ENCODE assay signal across 9 mouse cellular contexts in the genomic region with DNA sequence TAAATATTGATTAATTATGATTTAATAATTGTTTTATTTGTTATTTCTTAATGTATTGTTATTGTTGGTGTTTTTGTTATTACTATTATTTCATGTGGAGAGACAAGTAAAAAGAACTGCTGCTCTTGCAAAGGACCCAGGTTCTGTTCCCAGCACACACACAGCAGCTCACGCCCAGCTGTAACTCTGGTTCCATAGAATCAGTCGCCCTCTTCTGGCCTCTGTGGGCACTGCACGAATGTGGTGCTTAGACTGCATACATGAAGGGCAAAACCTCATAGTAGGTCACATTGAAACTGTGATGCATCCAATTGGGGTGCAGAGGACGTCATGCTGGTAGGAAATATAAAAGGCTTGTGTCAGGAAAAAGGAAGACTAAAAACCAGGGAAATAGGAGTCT. TPM values are rescaled to one million over a fixed set of nuclear protein-coding genes. Genes with fewer than 3 reads are reported as not detected.
DNase-seq lines count a peak whose midpoint lies in the region; ATAC-seq and TF ChIP-seq lines count a peak whose summit lies in the region.
"Had no signal": no experiment of that assay in that cellular context is flagged by ENCODE, and none has a peak within 500 bp of the region (broad histone marks: within the 10 kb centered on the region; RNA-seq: fewer than 3 reads in every experiment).

No protein-coding gene starts in this region.

- no peak for TF ChIP-seq POLR2A in ES-Bruce4 (IDR thresholded peaks at IDR 0.05; ENCODE audit: insufficient read depth, low read length)

- H3K4me1 ChIP-seq in kidney, postnatal 0 days (replicated peaks; ENCODE audit: insufficient read depth, low read length), result no peaks in the 10 kb centered on the region
- no peaks in the 10 kb centered on the region for H3K4me1 ChIP-seq in ES-Bruce4 (ENCODE audit: control insufficient read depth, insufficient read depth, low read length)
- no peaks in the 10 kb centered on the region for H3K4me1 ChIP-seq in heart, embryonic 11.5 days (ENCODE audit: control insufficient read depth, insufficient read depth, low read length)
- H3K4me1 ChIP-seq: liver, embryonic 15.5 days had no signal

- TF ChIP-seq EP300 in ES-Bruce4 (IDR thresholded peaks at IDR 0.05; ENCODE audit: insufficient read depth, low read depth, low read length), result no peak

- no peak overlapping the region for H3K27ac ChIP-seq in kidney, postnatal 0 days
- no peak overlapping the region for H3K27ac ChIP-seq in ES-Bruce4 (ENCODE audit: insufficient read depth, low read length)
- no peak overlapping the region for H3K27ac ChIP-seq in heart, embryonic 11.5 days (ENCODE audit: low read depth, low read length)
- H3K27ac ChIP-seq: liver, embryonic 15.5 days had no signal

- no peak overlapping the region for H3K9ac ChIP-seq in kidney, postnatal 0 days (ENCODE audit: low read depth, low read length)
- no peak overlapping the region for H3K9ac ChIP-seq in ES-Bruce4 (ENCODE audit: low read depth, poor library complexity, severe bottlenecking)
- no peak overlapping the region for H3K9ac ChIP-seq in heart, embryonic 11.5 days (ENCODE audit: low read depth, low read length)
- H3K9ac ChIP-seq: liver, embryonic 15.5 days had no signal

- H3K4me3 ChIP-seq in kidney, postnatal 0 days (replicated peaks; ENCODE audit: low read depth, low read length), result no peak overlapping the region
- no peak overlapping the region for H3K4me3 ChIP-seq in ES-Bruce4 (ENCODE audit: low read depth, low read length)
- H3K4me3 ChIP-seq in heart, embryonic 11.5 days (ENCODE audit: low read depth, low read length), result no peak overlapping the region
- H3K4me3 ChIP-seq: erythroblast, embryonic 14.5 days; liver, embryonic 15.5 days had no signal

- WGBS in kidney, postnatal 0 days, result 66% methylated on average over 4 of the region's 4 CpGs
- WGBS in heart, embryonic 11.5 days (ENCODE audit: insufficient replicate concordance), result 52% methylated on average over 4 of the region's 4 CpGs

- TF ChIP-seq CTCF in kidney, postnatal 0 days (IDR thresholded peaks at IDR 0.05; ENCODE audit: low read depth), result peak; percentile 47
- peak; percentile 72 for TF ChIP-seq CTCF in ES-Bruce4 (IDR thresholded peaks at IDR 0.05; ENCODE audit: low read depth, low read length)

- H3K27me3 ChIP-seq in kidney, postnatal 0 days (ENCODE audit: insufficient read depth, low read length), result no peaks in the 10 kb centered on the region
- H3K27me3 ChIP-seq in ES-Bruce4 (ENCODE audit: control insufficient read depth, insufficient read depth, low read length, poor library complexity, severe bottlenecking), result no peaks in the 10 kb centered on the region
- no peaks in the 10 kb centered on the region for H3K27me3 ChIP-seq in heart, embryonic 11.5 days (ENCODE audit: control insufficient read depth, insufficient read depth, low read length)
- H3K27me3 ChIP-seq: liver, embryonic 15.5 days had no signal

- no peak for ATAC-seq in kidney, postnatal 0 days (replicated peaks; ENCODE audit: low FRiP score, low read depth)
- no peak for ATAC-seq in heart, embryonic 11.5 days (replicated peaks; ENCODE audit: insufficient number of reproducible peaks, low FRiP score, low TSS enrichment)

- intact Hi-C loops in gastrocnemius, postnatal 36 days (cut with DNase I), result no loop called here

- DNase-seq in kidney, postnatal 0 days (ENCODE audit: low spot score), result no peak
- DNase-seq in kidney, postnatal 14 days, result no peak
- peak; percentile 36 for DNase-seq in adipocyte (ENCODE audit: low spot score)
- peak; percentile 37 for DNase-seq in lung, postnatal 10 days
- DNase-seq in gastrocnemius, postnatal 36 days, result no peak

- no peak overlapping the region for H3K4me2 ChIP-seq in kidney, postnatal 0 days (ENCODE audit: low read length)
- H3K4me2 ChIP-seq in heart, embryonic 11.5 days, result no peak overlapping the region
- H3K4me2 ChIP-seq: liver, embryonic 15.5 days had no signal

- no peaks in the 10 kb centered on the region for H3K9me3 ChIP-seq in kidney, postnatal 0 days (replicated peaks; ENCODE audit: low read length)
- H3K9me3 ChIP-seq in ES-Bruce4 (replicated peaks; ENCODE audit: control insufficient read depth, insufficient read depth, low read length, poor library complexity, severe bottlenecking), result no peaks in the 10 kb centered on the region
- 0 out of 2 replicates have a peak, but pooled peaks cover 2% of the 10 kb centered on the region for H3K9me3 ChIP-seq in heart, embryonic 11.5 days (replicated peaks; ENCODE audit: control insufficient read depth, low read length)

- no peaks in the 10 kb centered on the region for H3K36me3 ChIP-seq in kidney, postnatal 0 days (ENCODE audit: insufficient read depth, low read length)
- H3K36me3 ChIP-seq in ES-Bruce4 (ENCODE audit: control insufficient read depth, insufficient read depth, low read length, poor library complexity, severe bottlenecking), result no peaks in the 10 kb centered on the region
- no peaks in the 10 kb centered on the region for H3K36me3 ChIP-seq in heart, embryonic 11.5 days (ENCODE audit: control insufficient read depth, insufficient read depth, low read length)
- H3K36me3 ChIP-seq: liver, embryonic 15.5 days had no signal

RNA-seq across cellular contexts. Expression of gene 1700123K08Rik, which starts 7.1 kb away (rescaled TPM):
- polyA plus RNA-seq in kidney, postnatal 0 days (2015; fragmentation: Nextera tagmentation; extraction: Ambion mirVana), result not detected in 2 replicates
- not detected in 2 replicates for polyA plus RNA-seq in ES-Bruce4 (2011; ENCODE audit: insufficient read depth, insufficient read length, low read depth, missing spikeins)
- not detected for total RNA-seq in gastrocnemius, postnatal 36 days (2021)
- not detected in 2 replicates for polyA plus RNA-seq in heart, embryonic 11.5 days (2014; fragmentation: Nextera tagmentation; extraction: Ambion mirVana)
- polyA plus RNA-seq: erythroblast, embryonic 14.5 days; liver, embryonic 15.5 days had no signal

RNA-seq across cellular contexts. Expression of gene Zfp68, which starts 47.9 kb away (rescaled TPM):
- polyA plus RNA-seq in kidney, postnatal 0 days (2015; fragmentation: Nextera tagmentation; extraction: Ambion mirVana), result 57.8 and 59.8 TPM in 2 replicates
- 19.3 and 20.5 TPM in 2 replicates for polyA plus RNA-seq in ES-Bruce4 (2011; ENCODE audit: insufficient read depth, insufficient read length, low read depth, missing spikeins)
- total RNA-seq in gastrocnemius, postnatal 36 days (2021), result 10 to 100 TPM in 1 of 2 experiments, 1 to 10 TPM in 1; 10.0 to 14.3 TPM
- polyA plus RNA-seq in heart, embryonic 11.5 days (2014; fragmentation: Nextera tagmentation; extraction: Ambion mirVana), result 43.7 and 52.4 TPM in 2 replicates

RNA-seq across cellular contexts. Expression of gene A430033K04Rik, which starts 51.0 kb away (rescaled TPM):
- polyA plus RNA-seq in kidney, postnatal 0 days (2015; fragmentation: Nextera tagmentation; extraction: Ambion mirVana), result 6.4 and 8.1 TPM in 2 replicates
- 3.5 and 3.7 TPM in 2 replicates for polyA plus RNA-seq in ES-Bruce4 (2011; ENCODE audit: insufficient read depth, insufficient read length, low read depth, missing spikeins)
- total RNA-seq in gastrocnemius, postnatal 36 days (2021), result 1 to 10 TPM; 1.9 to 2.5 TPM
- polyA plus RNA-seq in heart, embryonic 11.5 days (2014; fragmentation: Nextera tagmentation; extraction: Ambion mirVana), result 7.4 and 8.7 TPM in 2 replicates

Comparison
In these comparisons a context has a peak if more than half of its experiments do, and no peak if none do; other contexts are left out.
1. DNase-seq: peak in adipocyte (single experiment) and lung, postnatal 10 days (single experiment); none in kidney, postnatal 0 days (single experiment), kidney, postnatal 14 days (single experiment) and gastrocnemius, postnatal 36 days (0 of 2).